ENCODE assay signal across 31 mouse cellular contexts in the genomic region with DNA sequence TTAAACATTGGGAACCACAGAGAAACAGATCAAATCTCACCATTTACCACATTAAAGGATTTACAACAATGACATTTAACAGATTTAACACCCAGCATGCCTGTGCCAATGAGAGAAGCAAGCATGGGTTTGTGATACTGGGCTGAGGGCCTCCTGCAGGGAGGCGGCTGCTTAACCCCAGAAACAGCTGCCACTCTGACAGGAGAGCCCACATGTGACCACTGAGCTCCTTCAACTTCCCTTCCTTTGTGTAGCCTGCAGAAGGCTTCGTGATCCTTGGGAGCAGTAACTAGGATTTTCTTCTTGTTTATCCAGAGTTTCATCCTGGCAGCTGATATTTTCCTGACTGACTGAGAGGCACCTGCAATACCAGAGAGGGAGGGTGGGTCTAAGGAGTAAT. TPM values are rescaled to one million over a fixed set of nuclear protein-coding genes. Genes with fewer than 3 reads are reported as not detected.
"Had no signal": no experiment of that assay in that cellular context is flagged by ENCODE, and none has a peak within 500 bp of the region (broad histone marks: within the 10 kb centered on the region; RNA-seq: fewer than 3 reads in every experiment).

No protein-coding gene starts in this region.

- H3K9ac ChIP-seq: limb, embryonic 12.5 days; limb, embryonic 15.5 days; liver, embryonic 14.5 days; lung, embryonic 15.5 days; stomach, embryonic 15.5 days had no signal

- H3K4me2 ChIP-seq: limb, embryonic 12.5 days; limb, embryonic 15.5 days; liver, embryonic 11.5 days; lung, embryonic 15.5 days; stomach, embryonic 15.5 days had no signal

- ATAC-seq: intestine, embryonic 16.5 days had no signal

- H3K27ac ChIP-seq: layer of hippocampus, adult 2 months; limb, embryonic 12.5 days; limb, embryonic 15.5 days; liver, embryonic 14.5 days; lung, embryonic 15.5 days; midbrain, embryonic 10.5 days; stomach, embryonic 15.5 days had no signal

- H3K9me3 ChIP-seq: limb, embryonic 15.5 days; lung, embryonic 15.5 days; stomach, embryonic 15.5 days had no signal

- H3K4me3 ChIP-seq: layer of hippocampus, adult 2 months; limb, embryonic 12.5 days; limb, embryonic 15.5 days; lung, embryonic 15.5 days; megakaryocyte, embryonic 14.5 days; midbrain, embryonic 10.5 days; stomach, embryonic 15.5 days had no signal

- H3K36me3 ChIP-seq: limb, embryonic 12.5 days; limb, embryonic 15.5 days; lung, embryonic 15.5 days; midbrain, embryonic 10.5 days; stomach, embryonic 15.5 days had no signal

- H3K4me1 ChIP-seq: limb, embryonic 15.5 days; lung, embryonic 15.5 days; megakaryocyte, embryonic 14.5 days; stomach, embryonic 15.5 days had no signal

- H3K27me3 ChIP-seq: limb, embryonic 12.5 days; limb, embryonic 15.5 days; lung, embryonic 15.5 days; stomach, embryonic 15.5 days had no signal

- DNase-seq: kidney, adult 18-20 months; kidney, adult 9 months; kidney, postnatal 25 days; layer of hippocampus, adult 9-11 months; lung, adult 18-20 months; lung, postnatal 10 days; lung, postnatal 36 days; midbrain, embryonic 14.5 days; right cerebral cortex, postnatal 25 days; spleen, adult 18-20 months; thymus, adult 18-20 months; thymus, postnatal 36 days had no signal

RNA-seq across cellular contexts. Expression of a gene that starts 10.5 kb away (rescaled TPM):
- total RNA-seq: layer of hippocampus, adult 2 months; layer of hippocampus, postnatal 25 days; left cerebral cortex, adult 18-20 months; left cerebral cortex, postnatal 10 days; left cerebral cortex, postnatal 36 days had no signal
- polyA plus RNA-seq: intestine, embryonic 16.5 days; kidney, embryonic 16.5 days; large intestine, adult 2 months; limb, embryonic 12.5 days; limb, embryonic 15.5 days; liver, embryonic 11.5 days; liver, embryonic 14.5 days; lung, embryonic 15.5 days; midbrain, embryonic 10.5 days; midbrain, embryonic 14.5 days; neural tube, embryonic 11.5 days; neural tube, embryonic 14.5 days; stomach, embryonic 15.5 days; urinary bladder, adult 2 months had no signal
